Mouse (Mus musculus) embryo, embryonic 10 days (tissue): ENCODE data around the gene Ect2.

Experiments
- DNase-seq: peaks from one replicate; pipeline ENCODE4 v3.0.0-alpha.2; 2015; ENCODE audit warnings: low spot score

The Ect2 gene

GRCm38 (mm10) chr3:27156594-27156949 is 2.9 kb upstream of the Ect2 start:
- DNase-seq, result no peak

- no peak for DNase-seq
Measured at GRCm38 (mm10) chr3:27155856-27156593, 2.3 kb upstream of the Ect2 start.

GRCm38 (mm10) chr3:27155051-27155855 is 1.6 kb upstream of the Ect2 start:
- peak; percentile 74 for DNase-seq

GRCm38 (mm10) chr3:27154280-27154679 is 602 bp upstream of the Ect2 start:
- DNase-seq, result no peak

- peak; percentile 31 for DNase-seq
Measured at GRCm38 (mm10) chr3:27153191-27153671, 447 bp downstream of the Ect2 start.

- DNase-seq, result no peak
Measured at GRCm38 (mm10) chr3:27145733-27146132, 7.9 kb downstream of the Ect2 start.

- DNase-seq, result no peak
Measured at GRCm38 (mm10) chr3:27143570-27143969, 10.1 kb downstream of the Ect2 start.

GRCm38 (mm10) chr3:27140101-27140500 is 13.6 kb downstream of the Ect2 start:
- no peak for DNase-seq

GRCm38 (mm10) chr3:27121864-27122450 is 31.7 kb downstream of the Ect2 start:
- no peak for DNase-seq

GRCm38 (mm10) chr3:27120932-27121331 is 32.7 kb downstream of the Ect2 start:
- DNase-seq, result no peak

- no peak for DNase-seq
Measured at GRCm38 (mm10) chr3:27118227-27118626, 35.5 kb downstream of the Ect2 start.

GRCm38 (mm10) chr3:27110860-27111259 is 42.8 kb downstream of the Ect2 start:
- no peak for DNase-seq

- no peak for DNase-seq
Measured at GRCm38 (mm10) chr3:27109109-27109508, 44.6 kb downstream of the Ect2 start.

- no peak for DNase-seq
Measured at GRCm38 (mm10) chr3:27107142-27107541, 46.5 kb downstream of the Ect2 start.

GRCm38 (mm10) chr3:27102965-27103364 is 50.7 kb downstream of the Ect2 start:
- no peak for DNase-seq

GRCm38 (mm10) chr3:27098633-27099032 is 55.0 kb downstream of the Ect2 start:
- DNase-seq, result no peak

- no peak for DNase-seq
Measured at GRCm38 (mm10) chr3:27086221-27086620, 67.5 kb downstream of the Ect2 start.

GRCm38 (mm10) chr3:27081229-27082060 is 72.2 kb downstream of the Ect2 start:
- DNase-seq, result no peak

GRCm38 (mm10) chr3:27080061-27080770 is 73.5 kb downstream of the Ect2 start:
- DNase-seq, result no peak

- DNase-seq, result no peak
Measured at GRCm38 (mm10) chr3:27073884-27074283, 79.8 kb downstream of the Ect2 start.

GRCm38 (mm10) chr3:27071706-27072105 is 82.0 kb downstream of the Ect2 start:
- DNase-seq, result no peak
